Mouse (Mus musculus): ENCODE results near the gene 4930402H24Rik.

The 4930402H24Rik gene

GRCm38 (mm10) chr2:130905751-130906583 lies at the start of gene 4930402H24Rik, which contains the start of gene Atrn:
Gene 4930402H24Rik, minus strand, starts transcription at chr2:130906406.
Gene Atrn, plus strand, starts transcription at chr2:130906495.
- CTCF ChIA-PET = no interaction called here

GRCm38 (mm10) chr2:130950548-130950947 lies 44.3 kb upstream of the 4930402H24Rik start:
- CTCF ChIA-PET = no interaction called here

GRCm38 (mm10) chr2:130949781-130950180 lies 43.6 kb upstream of the 4930402H24Rik start:
- CTCF ChIA-PET = interaction anchor here (1.0 kb wide), 1 partner anchor 138 kb away, joined by 3 read pairs; no protein-coding TSS in a partner anchor

GRCm38 (mm10) chr2:130932865-130933264 lies 26.7 kb upstream of the 4930402H24Rik start:
- CTCF ChIA-PET = no interaction called here

- CTCF ChIA-PET = no interaction called here
Measured at GRCm38 (mm10) chr2:130929994-130930393, 23.8 kb upstream of the 4930402H24Rik start.

GRCm38 (mm10) chr2:130928530-130928929 lies 22.3 kb upstream of the 4930402H24Rik start:
- CTCF ChIA-PET = no interaction called here

- CTCF ChIA-PET = no interaction called here
Measured at GRCm38 (mm10) chr2:130928031-130928430, 21.8 kb upstream of the 4930402H24Rik start.

- CTCF ChIA-PET = no interaction called here
Measured at GRCm38 (mm10) chr2:130924950-130925349, 18.7 kb upstream of the 4930402H24Rik start.

- CTCF ChIA-PET = no interaction called here
Measured at GRCm38 (mm10) chr2:130919062-130919593, 12.9 kb upstream of the 4930402H24Rik start.

- CTCF ChIA-PET = interaction anchor here (0.6 kb wide), 1 partner anchor 73 kb away, joined by 4 read pairs; no protein-coding TSS in a partner anchor
Measured at GRCm38 (mm10) chr2:130917686-130918085, 11.5 kb upstream of the 4930402H24Rik start.

GRCm38 (mm10) chr2:130916521-130917147 lies 10.4 kb upstream of the 4930402H24Rik start:
- CTCF ChIA-PET = no interaction called here

- CTCF ChIA-PET = no interaction called here
Measured at GRCm38 (mm10) chr2:130914873-130915272, 8.7 kb upstream of the 4930402H24Rik start.

GRCm38 (mm10) chr2:130911691-130912090 lies 5.5 kb upstream of the 4930402H24Rik start:
- CTCF ChIA-PET = no interaction called here

- CTCF ChIA-PET = no interaction called here
Measured at GRCm38 (mm10) chr2:130906584-130907315, 544 bp upstream of the 4930402H24Rik start.

- CTCF ChIA-PET = no interaction called here
Measured at GRCm38 (mm10) chr2:130898783-130899182, 7.4 kb downstream of the 4930402H24Rik start.

- CTCF ChIA-PET = no interaction called here
Measured at GRCm38 (mm10) chr2:130897856-130898255, 8.3 kb downstream of the 4930402H24Rik start.

- CTCF ChIA-PET = no interaction called here
Measured at GRCm38 (mm10) chr2:130896944-130897343, 9.3 kb downstream of the 4930402H24Rik start.

- CTCF ChIA-PET = no interaction called here
Measured at GRCm38 (mm10) chr2:130887456-130887855, 18.8 kb downstream of the 4930402H24Rik start.

- CTCF ChIA-PET = no interaction called here
Measured at GRCm38 (mm10) chr2:130886983-130887382, 19.2 kb downstream of the 4930402H24Rik start.

- CTCF ChIA-PET = no interaction called here
Measured at GRCm38 (mm10) chr2:130877376-130877775, 28.8 kb downstream of the 4930402H24Rik start.

- CTCF ChIA-PET = no interaction called here
Measured at GRCm38 (mm10) chr2:130870916-130871315, 35.3 kb downstream of the 4930402H24Rik start.

- CTCF ChIA-PET = no interaction called here
Measured at GRCm38 (mm10) chr2:130862091-130862490, 44.1 kb downstream of the 4930402H24Rik start.
